7 mouse cellular contexts compared by ENCODE assay signal in the genomic region with DNA sequence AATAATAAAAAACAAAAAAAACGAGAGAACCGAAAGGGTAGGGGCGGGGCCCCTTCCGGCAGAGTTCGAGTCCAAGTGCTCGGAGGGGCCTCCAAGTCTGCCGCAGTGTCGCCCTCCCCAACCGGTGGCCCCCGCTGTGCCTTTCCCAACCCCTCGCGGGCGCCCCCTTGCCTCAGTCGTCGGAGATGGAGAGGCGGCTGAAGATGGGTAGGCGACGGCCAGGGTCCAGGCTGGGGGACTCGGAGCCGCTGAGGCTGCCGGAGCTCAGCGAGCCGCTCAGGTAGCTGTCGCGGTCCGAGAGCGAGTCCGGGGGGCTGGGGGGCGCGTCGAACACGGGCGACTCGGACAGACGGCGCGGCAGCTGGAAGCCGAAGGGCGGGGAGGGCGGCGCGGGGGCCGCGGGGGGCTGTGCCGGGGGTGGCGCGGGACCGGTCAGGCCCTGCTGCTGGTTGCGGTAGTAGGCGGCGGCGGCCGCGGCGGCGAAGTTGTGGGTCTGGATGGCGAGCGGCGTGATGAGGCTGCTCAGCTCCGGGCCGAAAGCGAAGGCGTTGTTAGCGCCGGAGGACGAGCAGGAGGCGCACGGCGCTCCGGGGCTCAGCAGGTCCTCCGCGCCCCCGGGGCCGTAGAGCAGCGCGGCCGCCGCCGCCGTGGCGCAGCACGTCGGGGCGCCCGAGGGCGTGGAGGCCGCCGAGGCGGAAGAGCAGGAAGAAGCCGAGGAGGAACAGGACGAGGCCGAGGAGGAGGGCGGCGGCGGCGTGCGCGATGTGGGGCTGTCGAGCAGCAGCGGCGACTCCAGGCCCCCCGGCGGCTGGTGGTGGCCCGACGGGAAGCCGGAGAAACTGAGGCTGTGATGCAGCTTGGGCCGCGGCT. TPM values are rescaled to one million over a fixed set of nuclear protein-coding genes. Genes with fewer than 3 reads are reported as not detected.
DNase-seq lines count a peak whose midpoint lies in the region; ATAC-seq and TF ChIP-seq lines count a peak whose summit lies in the region.

No protein-coding gene starts in this region.

- no peak for TF ChIP-seq POLR2A in ES-Bruce4 (IDR thresholded peaks at IDR 0.05; ENCODE audit: insufficient read depth, low read length)

- 0 out of 2 replicates have a peak, but pooled peaks have one; percentile 19 for TF ChIP-seq EP300 in ES-Bruce4 (IDR thresholded peaks at IDR 0.05; ENCODE audit: insufficient read depth, low read depth, low read length)

- H3K4me3 ChIP-seq in ES-Bruce4 (ENCODE audit: low read depth, low read length) = peak overlapping the region; percentile 89
- H3K4me3 ChIP-seq in forebrain, embryonic 12.5 days (replicated peaks) = peak overlapping the region; percentile 68
- peak overlapping the region; percentile 55 for H3K4me3 ChIP-seq in hindbrain, embryonic 13.5 days
- peak overlapping the region; percentile 93 for H3K4me3 ChIP-seq in liver, embryonic 11.5 days (ENCODE audit: low read depth, low read length)
- peak overlapping the region; percentile 79 for H3K4me3 ChIP-seq in neural tube, embryonic 11.5 days (ENCODE audit: low read depth, low read length)

- H3K4me2 ChIP-seq in forebrain, embryonic 12.5 days = peak overlapping the region; percentile 81
- peak overlapping the region; percentile 55 for H3K4me2 ChIP-seq in hindbrain, embryonic 13.5 days
- peak overlapping the region; percentile 84 for H3K4me2 ChIP-seq in liver, embryonic 11.5 days
- peak overlapping the region; percentile 69 for H3K4me2 ChIP-seq in neural tube, embryonic 11.5 days (ENCODE audit: low read depth)

- peak overlapping the region; percentile 79 for H3K9ac ChIP-seq in ES-Bruce4 (ENCODE audit: low read depth, poor library complexity, severe bottlenecking)
- H3K9ac ChIP-seq in forebrain, embryonic 12.5 days = peak overlapping the region; percentile 87
- H3K9ac ChIP-seq in hindbrain, embryonic 13.5 days = peak overlapping the region; percentile 82
- H3K9ac ChIP-seq in liver, embryonic 11.5 days (ENCODE audit: low read depth, low read length) = peak overlapping the region; percentile 97
- H3K9ac ChIP-seq in neural tube, embryonic 11.5 days (ENCODE audit: low read length) = peak overlapping the region; percentile 90

- H3K27me3 ChIP-seq in ES-Bruce4 (ENCODE audit: control insufficient read depth, insufficient read depth, low read length, poor library complexity, severe bottlenecking) = no peaks in the 10 kb centered on the region
- H3K27me3 ChIP-seq in forebrain, embryonic 12.5 days = peaks cover 5% of the 10 kb centered on the region; the same call in 1 of the 2 replicates
- H3K27me3 ChIP-seq in hindbrain, embryonic 13.5 days = peaks cover 41% of the 10 kb centered on the region
- H3K27me3 ChIP-seq in liver, embryonic 11.5 days (replicated peaks; ENCODE audit: control insufficient read depth, insufficient read depth, low read length) = no peaks in the 10 kb centered on the region
- H3K27me3 ChIP-seq in neural tube, embryonic 11.5 days (ENCODE audit: control insufficient read depth, insufficient read depth, low read length) = no peaks in the 10 kb centered on the region

- no peaks in the 10 kb centered on the region for H3K9me3 ChIP-seq in ES-Bruce4 (replicated peaks; ENCODE audit: control insufficient read depth, insufficient read depth, low read length, poor library complexity, severe bottlenecking)
- no peaks in the 10 kb centered on the region for H3K9me3 ChIP-seq in forebrain, embryonic 12.5 days
- H3K9me3 ChIP-seq in hindbrain, embryonic 13.5 days = no peaks in the 10 kb centered on the region
- no peaks in the 10 kb centered on the region for H3K9me3 ChIP-seq in liver, embryonic 11.5 days (ENCODE audit: control insufficient read depth, low read length)
- no peaks in the 10 kb centered on the region for H3K9me3 ChIP-seq in neural tube, embryonic 11.5 days (ENCODE audit: control insufficient read depth, low read length)

- no peak overlapping the region for H3K27ac ChIP-seq in ES-Bruce4 (ENCODE audit: insufficient read depth, low read length)
- H3K27ac ChIP-seq in forebrain, embryonic 12.5 days = peak overlapping the region; percentile 89
- H3K27ac ChIP-seq in hindbrain, embryonic 13.5 days = peak overlapping the region; percentile 82
- H3K27ac ChIP-seq in liver, embryonic 11.5 days (ENCODE audit: low read depth, low read length) = peak overlapping the region; percentile 97
- H3K27ac ChIP-seq in neural tube, embryonic 11.5 days (ENCODE audit: low read depth, low read length) = peak overlapping the region; percentile 79

- no peak for ATAC-seq in forebrain, embryonic 12.5 days (ENCODE audit: low FRiP score)
- no peak for ATAC-seq in hindbrain, embryonic 13.5 days (ENCODE audit: low FRiP score)
- no peak for ATAC-seq in liver, embryonic 11.5 days (replicated peaks; ENCODE audit: low FRiP score)
- no peak for ATAC-seq in neural tube, embryonic 11.5 days (ENCODE audit: insufficient read depth, low FRiP score, low TSS enrichment)

- DNase-seq in adrenal gland, adult (ENCODE audit: inconsistent age in 2 of 2, low spot score in 1 of 2) = peak; percentile 72 to 86
- DNase-seq in liver, embryonic 11.5 days (ENCODE audit: low spot score) = peak; percentile 79
- peak; percentile 75 for DNase-seq in neural tube, embryonic 11.5 days (ENCODE audit: low spot score)
- DNase-seq in thymus, postnatal 36 days = peak; percentile 94

- under 1% methylated on average over 101 of the region's 108 CpGs for WGBS in forebrain, embryonic 12.5 days
- WGBS in hindbrain, embryonic 13.5 days = under 1% methylated on average over 107 of the region's 108 CpGs
- WGBS in liver, embryonic 11.5 days = under 1% methylated on average over 97 of the region's 108 CpGs
- WGBS in neural tube, embryonic 11.5 days = under 1% methylated on average over 88 of the region's 108 CpGs

- H3K4me1 ChIP-seq in ES-Bruce4 (ENCODE audit: control insufficient read depth, insufficient read depth, low read length) = peaks cover 4% of the 10 kb centered on the region
- peaks cover 56% of the 10 kb centered on the region for H3K4me1 ChIP-seq in forebrain, embryonic 12.5 days
- H3K4me1 ChIP-seq in hindbrain, embryonic 13.5 days (replicated peaks) = peaks cover 43% of the 10 kb centered on the region
- peaks cover 47% of the 10 kb centered on the region for H3K4me1 ChIP-seq in liver, embryonic 11.5 days (replicated peaks; ENCODE audit: control insufficient read depth, insufficient read depth, low read length)
- H3K4me1 ChIP-seq in neural tube, embryonic 11.5 days (ENCODE audit: control insufficient read depth, insufficient read depth, low read length) = peaks cover 29% of the 10 kb centered on the region

- peaks cover 10% of the 10 kb centered on the region for H3K36me3 ChIP-seq in ES-Bruce4 (ENCODE audit: control insufficient read depth, insufficient read depth, low read length, poor library complexity, severe bottlenecking)
- peaks cover 7% of the 10 kb centered on the region; the same call in 1 of the 2 replicates for H3K36me3 ChIP-seq in forebrain, embryonic 12.5 days (replicated peaks)
- no peaks in the 10 kb centered on the region for H3K36me3 ChIP-seq in hindbrain, embryonic 13.5 days
- peaks cover 17% of the 10 kb centered on the region for H3K36me3 ChIP-seq in liver, embryonic 11.5 days (ENCODE audit: control insufficient read depth, insufficient read depth, low read length)
- H3K36me3 ChIP-seq in neural tube, embryonic 11.5 days (ENCODE audit: control insufficient read depth, insufficient read depth, low read length) = peaks cover 8% of the 10 kb centered on the region

- TF ChIP-seq CTCF in ES-Bruce4 (IDR thresholded peaks at IDR 0.05; ENCODE audit: low read depth, low read length) = peak; percentile 29

RNA-seq across cellular contexts. Expression of gene Zfp36l2, which starts 1.9 kb away (rescaled TPM):
- polyA plus RNA-seq in ES-Bruce4 (2011; ENCODE audit: insufficient read depth, insufficient read length, low read depth, missing spikeins) = 38.2 and 38.4 TPM in 2 replicates
- polyA plus RNA-seq in forebrain, embryonic 12.5 days (2016; fragmentation: Nextera tagmentation; extraction: Ambion mirVana) = 9.7 and 10.6 TPM in 2 replicates
- 5.1 and 5.2 TPM in 2 replicates for polyA plus RNA-seq in hindbrain, embryonic 13.5 days (2015; fragmentation: Nextera tagmentation; extraction: Ambion mirVana)
- 24.7 and 26.7 TPM in 2 replicates for polyA plus RNA-seq in liver, embryonic 11.5 days (2014; fragmentation: Nextera tagmentation; extraction: Ambion mirVana)
- polyA plus RNA-seq in neural tube, embryonic 11.5 days (2014; fragmentation: Nextera tagmentation; extraction: Ambion mirVana) = 14.0 and 15.5 TPM in 2 replicates
